Mouse (Mus musculus) megakaryocyte, embryonic 14.5 days (primary cell): ENCODE data around the gene Zfhx3. TPM values are rescaled to one million over a fixed set of nuclear protein-coding genes. Genes with fewer than 3 reads are reported as not detected.

ENCODE experiments used
- H3K27me3 ChIP-seq: replicated peaks from 2 replicates; pipeline ENCODE3; 2012; ENCODE audit warnings: inconsistent platforms
- H3K36me3 ChIP-seq: replicated peaks from 2 replicates; pipeline ENCODE3; 2012; ENCODE audit warnings: low read length, inconsistent platforms, mixed read lengths
- H3K4me1 ChIP-seq: 2 replicates; pipeline ENCODE4 v1.6.1; 2012; ENCODE audit warnings: inconsistent platforms
- H3K4me3 ChIP-seq: replicated peaks from 2 replicates; pipeline ENCODE3; 2012; ENCODE audit warnings: moderate library complexity, mild to moderate bottlenecking, inconsistent platforms
- H3K9me3 ChIP-seq: 2 replicates; pipeline ENCODE4 v1.6.1; 2012; ENCODE audit warnings: inconsistent platforms
- FLI1 ChIP-seq: IDR thresholded peaks from 2 replicates; pipeline ENCODE4 v1.6.1; 2012; ENCODE audit warnings: low read length, inconsistent platforms, mixed read lengths
- GATA1 ChIP-seq: IDR thresholded peaks from 3 replicates; pipeline ENCODE4 v1.6.1; 2012; ENCODE audit warnings: mixed read lengths, low read length, inconsistent platforms, borderline replicate concordance
- polyA plus RNA-seq: library from polyadenylated mRNA; stranded (reverse); fragments of >175 nt; gene quantifications from 2 replicates; pipeline ENCODE4 v1.2.3, GENCODE M21; 2012; ENCODE audit warnings: low replicate concordance; ENCODE audit not compliant: insufficient read depth

Zfhx3 gene
- polyA plus RNA-seq, 1 experiment, result 1.1 TPM

DNA sequence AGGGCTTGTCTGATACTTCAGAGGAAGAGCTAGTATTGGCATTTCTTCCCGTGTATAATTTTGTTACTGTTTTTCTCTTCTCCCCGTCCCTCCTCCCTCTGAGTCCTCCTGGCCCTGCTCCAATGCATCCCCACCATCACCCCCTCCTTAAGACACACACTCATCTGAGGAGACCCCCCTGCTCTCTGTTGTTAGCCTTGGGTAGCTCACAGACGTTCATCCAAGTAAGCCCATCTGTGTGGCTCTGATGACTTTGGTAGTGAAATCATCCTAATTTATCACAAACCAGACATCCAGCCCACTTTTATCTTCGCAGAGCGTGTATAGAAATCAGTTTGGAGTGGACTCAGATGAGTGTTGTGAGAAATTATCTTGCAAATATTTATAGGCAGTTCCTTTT lies 4.4 kb downstream of the Zfhx3 start:
- Histone ChIP-seq H3K4me3 (no peak overlapping the region), H3K36me3 (no peaks in the 10 kb centered on the region), H3K4me1 (0 out of 2 replicates have a peak, but pooled peaks cover 4% of the 10 kb centered on the region), H3K27me3 (peaks cover 23% of the 10 kb centered on the region), H3K9me3 (no peaks in the 10 kb centered on the region)
- TF ChIP-seq FLI1 (no peak), GATA1 (no peak)

DNA sequence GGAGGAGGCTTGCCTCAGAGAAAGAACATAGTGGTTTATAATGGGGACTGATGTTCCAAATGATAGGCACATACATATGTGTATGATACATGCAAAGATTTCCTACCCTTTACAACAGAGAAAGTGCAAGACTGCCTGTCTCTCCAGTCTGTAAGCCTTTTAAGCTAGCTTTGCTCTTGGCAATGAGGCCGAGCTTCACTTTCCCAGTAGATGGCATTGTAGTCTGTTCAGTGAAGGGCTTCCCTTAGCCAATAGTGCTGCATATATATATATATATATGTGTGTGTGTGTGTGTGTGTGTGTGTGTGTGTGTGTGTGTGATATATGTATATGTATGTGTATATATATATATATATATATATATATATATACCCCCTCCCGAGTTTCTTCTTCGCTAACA lies 13.4 kb downstream of the Zfhx3 start:
- H3K4me3 ChIP-seq, result no peak overlapping the region
- H3K36me3 ChIP-seq, result no peaks in the 10 kb centered on the region
- no peaks in the 10 kb centered on the region for H3K9me3 ChIP-seq
- no peaks in the 10 kb centered on the region for H3K4me1 ChIP-seq
- H3K27me3 ChIP-seq, result no peaks in the 10 kb centered on the region
- TF ChIP-seq GATA1 (no peak), FLI1 (no peak)

DNA sequence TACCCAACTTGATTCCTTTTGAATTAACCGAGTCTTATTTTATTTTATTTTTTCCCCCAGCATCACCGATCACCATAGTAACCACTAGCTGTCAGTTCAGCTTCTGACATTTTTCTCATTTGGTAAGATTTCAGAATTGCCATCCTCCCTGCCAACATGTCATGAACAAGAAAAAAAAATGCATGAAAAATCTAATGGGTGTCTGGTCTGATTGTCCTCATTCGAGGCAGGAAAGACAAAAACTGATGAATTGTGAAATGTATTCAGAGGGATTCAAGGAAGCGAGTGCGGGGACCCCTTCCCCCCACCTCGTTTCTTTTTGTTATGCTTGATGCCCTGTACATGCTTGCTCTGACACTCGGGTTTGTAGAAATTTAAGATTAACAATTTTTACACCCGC lies 15.1 kb downstream of the Zfhx3 start:
- Histone ChIP-seq H3K4me3 (no peak overlapping the region), H3K27me3 (no peaks in the 10 kb centered on the region), H3K36me3 (no peaks in the 10 kb centered on the region), H3K9me3 (peaks cover 5% of the 10 kb centered on the region; the same call in 1 of the 2 replicates), H3K4me1 (no peaks in the 10 kb centered on the region)
- TF ChIP-seq FLI1, result no peak
- TF ChIP-seq GATA1, result no peak

DNA sequence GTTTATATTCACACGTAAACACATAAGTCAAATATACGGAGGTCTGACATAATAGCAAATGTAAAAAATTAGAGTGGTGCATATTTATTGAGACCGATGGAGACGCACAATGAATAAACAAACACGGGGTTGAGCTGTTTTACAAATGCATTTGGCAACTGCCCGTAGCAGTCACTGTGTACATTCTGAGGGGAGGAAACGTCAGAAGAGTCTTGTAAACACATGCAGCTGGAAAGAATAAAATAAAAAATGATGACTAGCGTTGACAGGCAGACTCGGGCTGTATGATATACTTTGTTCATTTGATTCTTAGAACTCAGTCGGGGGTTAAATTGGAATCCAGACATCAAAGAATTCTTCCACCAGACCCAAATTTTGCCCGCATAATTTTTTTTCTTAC lies 18.0 kb downstream of the Zfhx3 start:
- Histone ChIP-seq H3K9me3 (peaks cover 11% of the 10 kb centered on the region; the same call in 1 of the 2 replicates), H3K36me3 (no peaks in the 10 kb centered on the region), H3K4me1 (no peaks in the 10 kb centered on the region), H3K4me3 (no peak overlapping the region), H3K27me3 (no peaks in the 10 kb centered on the region)
- TF ChIP-seq GATA1 (no peak), FLI1 (no peak)

DNA sequence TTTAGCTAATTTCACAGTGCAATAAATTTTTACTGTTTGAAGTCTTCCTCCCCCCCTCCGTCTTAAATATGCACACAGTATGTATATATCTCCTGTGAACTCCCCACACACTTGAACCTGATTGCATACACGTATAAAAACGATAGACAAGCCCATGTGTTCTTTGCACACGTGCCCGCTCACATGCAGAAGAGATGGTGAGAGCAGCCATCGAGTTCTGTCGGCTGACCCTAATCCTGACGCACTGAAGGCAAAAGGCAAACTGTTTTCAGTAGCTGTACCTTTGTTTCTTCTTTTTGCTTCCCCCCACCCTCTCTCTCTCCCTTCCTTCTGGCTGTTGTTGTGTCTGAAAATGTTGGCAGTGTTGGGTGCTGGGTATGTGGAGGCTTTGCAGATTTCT lies 18.4 kb downstream of the Zfhx3 start:
- no peaks in the 10 kb centered on the region for H3K4me1 ChIP-seq
- no peaks in the 10 kb centered on the region for H3K27me3 ChIP-seq
- H3K4me3 ChIP-seq, result no peak overlapping the region
- H3K9me3 ChIP-seq, result peaks cover 11% of the 10 kb centered on the region; the same call in 1 of the 2 replicates
- no peaks in the 10 kb centered on the region for H3K36me3 ChIP-seq
- TF ChIP-seq GATA1 (no peak), FLI1 (no peak)

DNA sequence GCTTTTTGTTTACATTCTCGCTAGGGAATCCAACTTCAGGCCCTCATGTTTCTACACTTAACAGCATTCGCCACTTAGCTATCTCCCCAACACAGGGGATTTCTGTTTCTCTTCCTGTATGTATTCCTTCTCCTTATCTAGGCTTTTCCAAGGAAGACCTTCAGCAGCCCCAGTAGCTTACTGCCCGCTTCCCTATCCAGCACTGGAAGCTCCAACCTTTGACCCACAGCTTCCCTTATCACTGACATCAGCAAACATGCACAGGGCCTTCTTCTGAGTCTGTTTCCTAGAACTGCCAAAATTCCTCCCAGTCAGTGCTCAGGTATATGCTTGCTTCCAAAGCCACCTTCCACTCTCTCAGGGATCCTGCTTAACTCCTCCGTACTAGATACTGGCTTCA lies 29.8 kb downstream of the Zfhx3 start:
- Histone ChIP-seq H3K4me1 (no peaks in the 10 kb centered on the region), H3K27me3 (no peaks in the 10 kb centered on the region), H3K4me3 (no peak overlapping the region), H3K9me3 (no peaks in the 10 kb centered on the region), H3K36me3 (no peaks in the 10 kb centered on the region)
- TF ChIP-seq GATA1 (no peak), FLI1 (no peak)

DNA sequence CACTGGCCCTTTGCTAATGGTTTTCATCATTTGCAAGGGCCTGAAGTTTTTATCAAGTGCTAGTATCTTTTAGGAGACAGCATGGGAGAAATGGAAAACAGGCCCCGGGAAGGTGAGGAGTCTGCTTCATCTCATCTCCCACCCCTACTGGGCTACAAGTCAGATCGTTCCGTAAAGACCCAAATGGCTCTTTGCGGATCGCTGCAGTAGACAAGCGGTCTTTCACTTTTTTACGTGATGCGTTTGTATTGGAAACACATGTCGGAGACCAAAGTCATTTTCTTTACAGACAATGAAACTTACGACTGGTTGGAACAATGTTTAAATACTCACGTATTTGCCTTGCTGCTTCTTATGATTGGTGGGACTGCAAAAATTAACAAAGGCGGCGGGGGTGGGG lies 32.0 kb downstream of the Zfhx3 start:
- Histone ChIP-seq H3K9me3 (no peaks in the 10 kb centered on the region), H3K27me3 (no peaks in the 10 kb centered on the region), H3K4me1 (no peaks in the 10 kb centered on the region), H3K36me3 (no peaks in the 10 kb centered on the region), H3K4me3 (no peak overlapping the region)
- TF ChIP-seq GATA1, result no peak
- no peak for TF ChIP-seq FLI1

DNA sequence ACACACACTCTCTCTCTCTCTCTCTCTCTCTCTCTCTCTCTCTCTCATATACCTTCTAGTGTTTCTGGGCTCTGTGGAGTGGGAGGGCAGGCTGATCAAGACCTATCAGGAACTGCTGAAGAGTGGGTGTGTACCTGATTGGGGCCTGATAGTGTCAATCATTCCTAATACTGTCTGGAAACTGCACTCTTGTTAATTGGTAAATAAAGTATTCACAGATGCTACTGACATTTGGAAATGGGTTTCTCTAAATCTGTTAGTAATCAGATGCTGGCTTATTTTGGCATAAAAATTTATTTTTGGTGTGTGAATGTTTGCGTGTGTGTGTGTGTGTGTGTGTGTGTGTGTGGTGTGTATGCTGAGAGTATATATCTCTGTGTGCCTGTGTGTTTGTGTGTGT lies 35.8 kb downstream of the Zfhx3 start:
- no peaks in the 10 kb centered on the region for H3K36me3 ChIP-seq
- H3K4me1 ChIP-seq, result no peaks in the 10 kb centered on the region
- no peak for TF ChIP-seq GATA1
- no peak for TF ChIP-seq FLI1
- no peaks in the 10 kb centered on the region for H3K27me3 ChIP-seq
- H3K9me3 ChIP-seq, result no peaks in the 10 kb centered on the region
- no peak overlapping the region for H3K4me3 ChIP-seq

DNA sequence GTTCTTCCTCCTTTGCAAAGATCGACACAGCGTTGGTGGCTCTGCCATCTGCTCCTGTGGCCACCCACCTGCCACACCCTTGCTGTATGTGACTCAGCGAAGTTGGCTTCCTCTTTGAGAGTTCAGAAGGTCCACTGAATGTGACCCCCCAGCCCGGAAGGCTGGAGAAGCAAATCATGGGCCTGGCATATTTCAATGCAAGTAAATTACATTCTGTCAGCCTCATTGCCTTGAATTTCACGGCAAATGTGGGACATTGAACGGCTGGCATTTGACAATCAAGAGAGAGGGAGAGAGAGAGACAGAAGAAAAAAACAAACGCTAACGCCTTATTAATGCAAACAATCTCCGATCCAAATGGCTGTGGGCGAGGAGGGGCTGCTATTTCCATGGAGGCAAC lies 38.2 kb downstream of the Zfhx3 start:
- no peak for TF ChIP-seq FLI1
- no peak for TF ChIP-seq GATA1
- Histone ChIP-seq H3K36me3 (no peaks in the 10 kb centered on the region), H3K4me1 (no peaks in the 10 kb centered on the region), H3K27me3 (no peaks in the 10 kb centered on the region), H3K4me3 (no peak overlapping the region), H3K9me3 (no peaks in the 10 kb centered on the region)

DNA sequence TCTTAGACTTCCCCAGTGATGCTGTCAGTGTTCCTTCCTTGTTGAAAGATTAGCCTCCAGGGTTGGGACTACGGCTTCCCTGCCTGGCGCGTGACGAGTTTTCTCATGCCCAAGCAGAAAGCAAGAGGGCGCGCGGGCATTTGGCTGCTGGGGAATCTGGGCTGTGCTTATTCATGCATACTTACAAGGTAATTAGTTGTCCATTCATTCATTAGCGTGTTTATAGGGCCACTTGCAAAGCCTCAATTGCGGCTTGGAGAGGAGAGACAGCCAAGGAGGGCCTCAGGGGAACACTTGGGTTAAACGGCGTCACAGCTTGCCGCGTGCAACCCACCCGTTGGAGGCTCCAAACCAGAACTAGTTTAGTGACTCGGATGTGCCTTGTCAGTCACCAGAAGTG lies 44.2 kb downstream of the Zfhx3 start:
- no peaks in the 10 kb centered on the region for H3K36me3 ChIP-seq
- no peaks in the 10 kb centered on the region for H3K27me3 ChIP-seq
- H3K4me3 ChIP-seq, result no peak overlapping the region
- no peaks in the 10 kb centered on the region for H3K4me1 ChIP-seq
- H3K9me3 ChIP-seq, result peaks cover 9% of the 10 kb centered on the region
- no peak for TF ChIP-seq GATA1
- no peak for TF ChIP-seq FLI1

DNA sequence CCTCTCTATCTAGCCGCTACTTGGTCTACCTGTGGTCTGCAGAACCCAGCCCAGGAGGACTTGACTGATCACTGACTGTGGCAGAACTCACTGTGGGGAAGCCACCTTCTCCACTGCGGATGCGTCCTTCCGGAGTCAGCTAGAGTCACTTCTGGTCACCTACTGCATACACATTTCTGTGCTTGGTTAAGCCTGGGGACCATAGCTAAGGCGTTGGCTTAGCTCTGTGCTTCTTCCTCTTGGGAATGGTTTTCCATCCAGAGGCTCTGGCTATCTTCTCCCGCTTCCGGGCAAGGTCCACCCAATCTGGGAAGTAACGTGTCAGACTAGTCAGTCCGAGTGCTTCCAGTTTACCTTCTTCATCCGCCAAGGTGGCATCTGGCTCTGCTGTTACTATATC lies 56.4 kb downstream of the Zfhx3 start:
- H3K36me3 ChIP-seq, result no peaks in the 10 kb centered on the region
- H3K4me3 ChIP-seq, result no peak overlapping the region
- H3K9me3 ChIP-seq, result peaks cover 31% of the 10 kb centered on the region
- TF ChIP-seq GATA1 (no peak), FLI1 (no peak)
- H3K27me3 ChIP-seq, result no peaks in the 10 kb centered on the region
- no peaks in the 10 kb centered on the region for H3K4me1 ChIP-seq

DNA sequence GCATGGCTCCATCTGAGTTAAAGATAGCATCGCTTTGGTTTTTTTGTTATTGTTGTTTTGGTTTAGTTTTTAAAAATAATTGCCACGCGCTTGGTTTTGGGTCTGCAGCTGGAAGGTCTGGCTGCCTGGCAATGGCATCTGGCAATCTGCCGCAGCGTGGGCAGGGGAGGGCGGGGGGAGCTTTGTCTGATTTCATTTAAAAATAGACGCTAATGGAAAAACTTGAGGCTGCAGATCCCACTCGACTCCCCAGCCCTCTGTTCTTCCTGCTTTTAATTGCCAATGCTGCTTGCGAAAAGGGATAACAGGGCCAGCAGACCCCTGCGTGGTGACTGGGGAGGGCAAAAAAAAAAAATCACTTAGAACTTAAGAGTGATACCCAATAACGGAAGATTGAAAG lies 69.1 kb downstream of the Zfhx3 start:
- Histone ChIP-seq H3K4me3 (no peak overlapping the region), H3K9me3 (peaks cover 23% of the 10 kb centered on the region), H3K27me3 (no peaks in the 10 kb centered on the region), H3K36me3 (no peaks in the 10 kb centered on the region), H3K4me1 (no peaks in the 10 kb centered on the region)
- TF ChIP-seq GATA1, result no peak
- TF ChIP-seq FLI1, result no peak
